Mouse (Mus musculus) lung, adult 10 weeks (tissue): ENCODE measurements around the gene Nat8f4. TPM values are rescaled to one million over a fixed set of nuclear protein-coding genes. Genes with fewer than 3 reads are reported as not detected.

Source experiments
- polyA plus RNA-seq: library from polyadenylated mRNA; stranded (reverse); fragments of 350-450 nt; fragmentation: Illumina TruSeq; extraction: RNeasy Lipid Tissue Mini Kit (QIAGEN cat#74804); gene quantifications from one replicate; pipeline ENCODE4 v1.2.3, GENCODE M21; 2014; ENCODE audit warnings: low read depth, low replicate concordance; ENCODE audit not compliant: insufficient read depth

The Nat8f4 gene
- polyA plus RNA-seq, result 1.9 TPM

DNA sequence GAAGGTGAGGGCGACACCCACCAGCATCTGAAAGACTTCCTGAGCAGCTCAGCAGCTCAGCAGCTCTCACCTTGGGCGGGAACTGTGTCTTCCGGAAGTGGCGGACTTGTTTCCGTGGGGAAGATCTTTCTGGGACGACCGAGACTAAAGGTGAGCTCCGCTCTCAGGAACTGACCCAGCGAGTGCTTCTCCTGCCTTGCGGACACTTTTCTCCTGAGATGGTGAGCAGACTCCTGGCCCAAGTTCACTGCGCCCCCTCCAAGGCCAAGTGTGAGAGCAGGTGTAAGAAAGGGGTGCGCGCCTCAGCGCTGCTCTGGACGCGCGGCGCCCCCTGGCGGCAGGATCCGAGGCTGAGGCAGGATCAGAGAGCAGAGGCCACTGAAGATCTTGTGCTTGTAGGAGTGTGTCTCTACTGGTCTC lies at the start of gene Nat8f4:
Gene Nat8f4, minus strand, starts transcription at position 243 of the 420 bp plus-strand sequence.

DNA sequence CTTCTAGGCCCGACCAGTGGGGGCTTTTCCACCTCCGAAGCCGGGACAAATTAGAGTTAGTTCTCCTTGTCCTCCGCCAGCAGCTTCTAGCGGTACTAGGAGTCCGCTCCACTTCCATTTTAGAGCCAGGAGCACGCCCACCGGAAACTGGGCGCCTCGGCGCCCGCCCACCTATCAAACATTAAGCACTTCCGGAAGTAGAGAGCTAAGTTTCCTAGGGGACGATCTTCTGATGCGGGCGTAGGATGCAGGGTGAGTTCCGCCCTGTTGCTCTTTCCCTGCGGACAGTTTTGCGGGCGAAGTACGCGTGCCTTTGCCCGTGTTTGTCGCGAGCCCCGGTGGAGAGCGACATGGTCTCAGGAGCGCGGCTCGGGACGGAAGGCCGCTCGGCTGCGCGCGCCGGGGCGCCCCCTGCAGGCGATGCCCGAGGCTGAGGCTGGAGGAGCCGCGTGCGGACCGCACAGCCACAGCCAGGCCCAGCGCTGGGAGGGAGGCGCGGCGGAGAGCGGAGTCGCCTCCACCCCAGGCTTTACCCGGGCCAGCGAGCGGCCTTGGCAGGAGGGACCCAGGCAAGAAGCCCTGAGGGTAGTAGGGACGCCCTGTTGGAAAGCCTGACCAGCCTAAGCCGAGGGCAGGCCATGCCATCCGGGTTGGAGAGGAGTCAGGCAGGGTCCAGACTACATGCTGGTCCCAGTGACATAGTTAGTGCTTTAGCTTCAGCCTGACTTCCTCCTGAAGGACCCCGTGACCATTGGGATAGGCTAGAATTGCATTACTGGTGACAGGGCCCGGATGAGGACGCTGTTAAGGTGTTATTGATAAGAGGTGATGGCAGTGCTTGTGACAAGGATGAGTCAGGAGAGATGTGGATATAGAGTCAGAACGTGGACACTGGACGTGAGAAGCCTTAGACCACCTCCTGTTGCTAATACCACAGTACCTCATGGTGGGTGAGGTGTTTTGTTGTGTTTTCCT lies 11.1 kb upstream of the Nat8f4 start, which contains the start of gene Nat8f1:
Gene Nat8f1, minus strand, starts transcription at position 149 of the 975 bp plus-strand sequence.

DNA sequence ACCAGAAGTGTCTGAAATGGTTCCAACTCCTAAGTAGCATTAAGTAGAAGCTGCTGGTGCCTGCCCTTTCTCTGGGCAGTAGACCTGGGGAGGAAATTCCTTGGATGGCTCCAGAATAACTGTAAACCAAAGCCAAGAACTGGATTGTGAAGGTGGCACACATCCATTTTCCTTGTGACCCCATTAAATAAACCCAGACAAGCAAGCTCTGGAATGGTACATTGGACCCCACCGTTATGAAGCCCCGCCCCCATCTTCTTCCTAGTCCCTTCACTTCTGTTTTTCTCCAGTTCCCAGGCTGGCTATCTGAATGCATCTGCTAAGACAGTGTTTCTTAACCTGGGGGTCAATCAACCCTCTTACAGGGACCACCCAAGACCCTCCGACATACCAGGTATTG lies 6.9 kb upstream of the Nat8f4 start, which contains the start of gene Tprkb:
Gene Tprkb, plus strand, starts transcription at position 279 of the 400 bp plus-strand sequence.

DNA sequence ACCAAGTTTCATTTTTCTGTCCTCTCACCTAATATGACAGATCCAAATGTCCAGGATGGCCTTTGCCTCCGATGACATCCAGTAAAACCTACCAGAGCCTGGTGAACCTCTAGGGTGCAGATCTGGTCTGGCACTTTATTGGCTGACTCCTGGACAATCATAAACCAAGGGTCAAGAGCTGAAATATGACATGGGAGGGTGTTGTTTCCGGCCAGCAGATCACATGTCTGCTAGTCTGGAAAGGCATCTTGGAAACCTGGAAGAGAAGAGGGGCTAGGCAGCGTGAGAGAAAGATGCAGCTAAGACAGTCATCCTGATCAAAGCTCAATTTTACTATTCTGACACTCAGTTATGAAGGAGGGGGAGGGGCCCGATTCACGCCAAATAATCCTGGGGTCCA lies 35.7 kb downstream of the Nat8f4 start, which contains the start of gene Nat8f2:
Gene Nat8f2, minus strand, starts transcription at position 153 of the 400 bp plus-strand sequence.

Other genes starting within 250 kb of the Nat8f4 start
- gene Nat8f7, start 191.7 kb downstream of the Nat8f4 start, polyA plus RNA-seq, result 1.3 TPM
- gene Nat8f3, start 139.1 kb downstream of the Nat8f4 start, polyA plus RNA-seq, result 7.2 TPM
- not detected for gene Nat8f6, start 83.9 kb downstream of the Nat8f4 start, polyA plus RNA-seq
- gene Nat8f5, start 83.9 kb downstream of the Nat8f4 start, polyA plus RNA-seq, result not detected
- 0.22 TPM for gene Nat8, start 72.8 kb downstream of the Nat8f4 start, polyA plus RNA-seq
- gene Nat8f2, start 35.7 kb downstream of the Nat8f4 start, polyA plus RNA-seq, result not detected
- gene Tprkb, start 7.0 kb upstream of the Nat8f4 start, polyA plus RNA-seq, result 17.3 TPM
- gene Nat8f1, start 10.8 kb upstream of the Nat8f4 start, polyA plus RNA-seq, result 5.5 TPM
- gene Dusp11, start 56.8 kb upstream of the Nat8f4 start, polyA plus RNA-seq, result 28.5 TPM
- not detected for gene Figla, start 111.3 kb upstream of the Nat8f4 start, polyA plus RNA-seq
- not detected for gene Add2, start 123.8 kb upstream of the Nat8f4 start, polyA plus RNA-seq